Mouse (Mus musculus) adrenal gland, adult (tissue): ENCODE measurements at regions not wholly inside any gene's neighbourhood (a gene's known extent, or its start where the extent isn't known, plus 50 kb on each side); places are given as distances from the start of the nearest gene placed in this dataset.
"Not testable (repeated sequence)": the region's sequence is repeated elsewhere in the genome, so short reads cannot be mapped to it uniquely, and the experiment has no call there.

ENCODE experiments used
- DNase-seq, 2 experiments: peaks; one replicate each; pipeline ENCODE4 v3.0.0; 2022 to 2023; ENCODE audit warnings: low spot score in 1 of 2; ENCODE audit not compliant: inconsistent age in 2 of 2

GRCm38 (mm10) chr2:17946047-17946446, 50.7 kb downstream of the H2al2a start:
- DNase-seq: no peak

- DNase-seq: no peak
Observed at GRCm38 (mm10) chr2:17945369-17945915, 51.3 kb downstream of the H2al2a start.

GRCm38 (mm10) chr2:17943506-17943905, 53.3 kb downstream of the H2al2a start:
- DNase-seq: no peak

- DNase-seq: peak in 1 of 2 experiments; percentile 36
Observed at GRCm38 (mm10) chr2:17942528-17943387, 54.0 kb downstream of the H2al2a start.

GRCm38 (mm10) chr2:17941921-17942320, 54.8 kb downstream of the H2al2a start:
- no peak for DNase-seq

- not testable (repeated sequence) for DNase-seq
Observed at GRCm38 (mm10) chr2:17939857-17940848, 56.6 kb downstream of the H2al2a start.

GRCm38 (mm10) chr2:17939183-17939856, 57.4 kb downstream of the H2al2a start:
- DNase-seq: no peak

- no peak for DNase-seq
Observed at GRCm38 (mm10) chr2:17936527-17937139, 60.1 kb downstream of the H2al2a start.

- DNase-seq: no peak
Observed at GRCm38 (mm10) chr2:17935916-17936315, 60.8 kb downstream of the H2al2a start.

GRCm38 (mm10) chr2:17935466-17935865, 61.3 kb downstream of the H2al2a start:
- no peak for DNase-seq

GRCm38 (mm10) chr2:17934610-17935009, 62.1 kb downstream of the H2al2a start:
- no peak for DNase-seq

- no peak for DNase-seq
Observed at GRCm38 (mm10) chr2:17932932-17933790, 63.6 kb downstream of the H2al2a start.

GRCm38 (mm10) chr2:17932426-17932931, 64.3 kb downstream of the H2al2a start:
- no peak for DNase-seq

GRCm38 (mm10) chr2:17931881-17932280, 64.9 kb downstream of the H2al2a start:
- DNase-seq: no peak

GRCm38 (mm10) chr2:17918861-17919648, 77.7 kb downstream of the H2al2a start:
- DNase-seq: no peak

GRCm38 (mm10) chr2:17917238-17917946, 79.4 kb downstream of the H2al2a start:
- no peak for DNase-seq

- peak in 1 of 2 experiments; percentile 52 for DNase-seq
Observed at GRCm38 (mm10) chr2:17902616-17903015, 94.1 kb downstream of the H2al2a start.

GRCm38 (mm10) chr2:17900202-17900601, 96.6 kb downstream of the H2al2a start:
- no peak for DNase-seq
